Mouse (Mus musculus): ENCODE results near the gene Ppp2ca.

- TF ChIP-seq CTCF (conservative IDR thresholded peaks at IDR 0.05; ENCODE audit: low read length) (no peak), NANOG (IDR thresholded peaks at IDR 0.05; ENCODE audit: borderline replicate concordance, low read length) (no peak), POU5F1 (IDR thresholded peaks at IDR 0.05; ENCODE audit: borderline replicate concordance, low read length) (no peak)
Observed at GRCm38 (mm10) chr11:52108796-52109195, 10.3 kb downstream of the Ppp2ca start.
